Mouse (Mus musculus): ENCODE data around the gene Usp44.

GRCm38 (mm10) chr10:93833370-93833698, 2.0 kb downstream of the Usp44 start:
- TF ChIP-seq EP300 (IDR thresholded peaks at IDR 0.05) (no peak), CTCF (IDR thresholded peaks at IDR 0.05) (no peak)

Measured in lung, postnatal 0 days (tissue).